Mouse (Mus musculus) heart, postnatal 0 days (tissue): ENCODE measurements around the gene Cyp2b9.
"Not testable (repeated sequence)": the region's sequence is repeated elsewhere in the genome, so short reads cannot be mapped to it uniquely, and the experiment has no call there.

Experiments used
- CTCF ChIP-seq: IDR thresholded peaks from 2 replicates; pipeline ENCODE4 v1.5.1; 2016; ENCODE audit warnings: antibody characterized with exemption, control low read depth, low read depth
- EP300 ChIP-seq: IDR thresholded peaks from 2 replicates; pipeline ENCODE4 v1.6.1; 2016; ENCODE audit warnings: antibody characterized with exemption, low read depth

- not testable (repeated sequence) for TF ChIP-seq EP300, CTCF
Observed at GRCm38 (mm10) chr7:26139623-26140022, 33.6 kb upstream of the Cyp2b9 start.
